15 mouse cellular contexts compared by ENCODE assay signal in genomic region chr13:115512214-115512613, GRCm38 (mm10).
"Had no signal": no experiment of that assay in that cellular context is flagged by ENCODE, and none has a peak within 500 bp of the region (broad histone marks: within the 10 kb centered on the region; RNA-seq: fewer than 3 reads in every experiment).

No protein-coding gene starts in this region.

- H3K27me3 ChIP-seq: neural tube, embryonic 15.5 days; stomach, embryonic 15.5 days had no signal

- DNase-seq: retina, postnatal 1 day; right cerebral cortex, adult 18-20 months; right cerebral cortex, postnatal 14 days; right cerebral cortex, postnatal 25 days; right cerebral cortex, postnatal 4 days; spleen, adult 18-20 months; thymus, adult 18-20 months; thymus, adult 2 months; thymus, postnatal 14 days; thymus, postnatal 25 days; thymus, postnatal 36 days; thymus, postnatal 4 days had no signal

- H3K9ac ChIP-seq: neural tube, embryonic 15.5 days; stomach, embryonic 15.5 days had no signal

- H3K9me3 ChIP-seq: neural tube, embryonic 15.5 days; stomach, embryonic 15.5 days had no signal

- H3K4me1 ChIP-seq: stomach, embryonic 15.5 days had no signal

- H3K4me3 ChIP-seq: neural tube, embryonic 15.5 days; stomach, embryonic 15.5 days had no signal

- H3K27ac ChIP-seq: neural tube, embryonic 15.5 days; stomach, embryonic 15.5 days; stomach, postnatal 0 days had no signal

- H3K4me2 ChIP-seq: neural tube, embryonic 15.5 days; stomach, embryonic 15.5 days had no signal

- H3K36me3 ChIP-seq: neural tube, embryonic 15.5 days; stomach, embryonic 15.5 days had no signal
